Mouse (Mus musculus): Measurements from ENCODE around the gene Shc4. TPM values are rescaled to one million over a fixed set of nuclear protein-coding genes. Genes with fewer than 3 reads are reported as not detected.

Gene Shc4
- 1 to 10 TPM; 4.9 to 5.5 TPM for total RNA-seq (2021)
- long read RNA-seq, experiment 1, full-length matches to known transcripts: 6 of 8 reads
- long read RNA-seq, experiment 1, partial matches to known transcripts: 0 of 8 reads
- long read RNA-seq, experiment 1, other reads (novel, unspliced or antisense): 2 of 8 reads
- long read RNA-seq, experiment 2, full-length matches to known transcripts: 5 of 11 reads
- long read RNA-seq, experiment 2, partial matches to known transcripts: 0 of 11 reads
- long read RNA-seq, experiment 2, other reads (novel, unspliced or antisense): 6 of 11 reads

- peak; percentile 21 to 38 for DNase-seq (ENCODE audit: low spot score in 2 of 2)
- intact Hi-C loops (cut with DNase I): no loop called here
Measured at GRCm38 (mm10) chr2:125724086-125724430, at the start of gene Shc4. Gene Shc4 (minus strand): TSS chr2:125724148.

- intact Hi-C loops (cut with DNase I): no loop called here
- DNase-seq (ENCODE audit: low spot score in 2 of 2): no peak
Measured at GRCm38 (mm10) chr2:125765029-125765428, 41.1 kb upstream of the Shc4 start.

- intact Hi-C loops (cut with DNase I): loop anchor here (5.0 kb wide), 1 partner anchor 63 kb away; no protein-coding TSS in a partner anchor
- DNase-seq (ENCODE audit: low spot score in 2 of 2): no peak
Measured at GRCm38 (mm10) chr2:125764531-125764930, 40.6 kb upstream of the Shc4 start.

DNA sequence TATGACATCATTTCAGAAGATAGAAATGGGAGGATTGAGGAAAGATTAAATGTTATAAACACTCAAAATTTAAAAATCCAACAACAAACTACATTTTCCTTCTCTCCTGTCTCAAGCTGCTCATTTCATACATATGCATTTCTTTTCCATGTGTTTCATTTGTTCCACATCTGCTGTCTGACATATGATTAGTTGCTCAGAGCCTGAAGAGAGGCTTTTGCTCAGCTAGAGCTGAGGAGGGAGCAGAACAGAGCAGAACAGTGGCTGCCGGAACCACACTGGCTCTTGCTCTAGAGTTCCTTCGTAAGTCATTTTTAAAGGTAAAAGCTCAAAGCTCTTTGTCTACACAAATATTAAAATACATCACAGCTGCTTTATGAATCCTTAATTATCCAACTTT is 25.4 kb upstream of the Shc4 start:
- intact Hi-C loops (cut with DNase I): no loop called here
- no peak for DNase-seq (ENCODE audit: low spot score in 2 of 2)

DNA sequence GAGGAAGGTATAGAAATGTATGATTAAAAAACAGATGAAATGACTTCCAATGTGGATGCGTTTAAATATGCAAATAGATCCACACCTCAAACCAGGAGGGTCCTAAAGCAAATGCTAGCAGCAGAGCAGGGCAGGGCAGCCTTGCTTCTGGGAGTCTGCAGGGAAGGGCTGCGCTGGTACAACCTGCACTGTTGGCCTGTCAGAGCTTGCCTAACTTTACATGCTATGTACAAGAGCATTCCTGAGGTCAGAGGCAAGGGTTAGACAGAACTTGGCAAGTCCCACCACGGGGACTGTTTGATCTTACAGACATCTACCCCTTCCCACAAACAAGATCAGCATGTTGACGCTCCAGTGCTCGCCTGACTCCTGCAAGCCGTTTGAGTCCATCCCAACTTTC is 15.4 kb upstream of the Shc4 start:
- intact Hi-C loops (cut with DNase I): no loop called here
- DNase-seq (ENCODE audit: low spot score in 2 of 2): no peak

DNA sequence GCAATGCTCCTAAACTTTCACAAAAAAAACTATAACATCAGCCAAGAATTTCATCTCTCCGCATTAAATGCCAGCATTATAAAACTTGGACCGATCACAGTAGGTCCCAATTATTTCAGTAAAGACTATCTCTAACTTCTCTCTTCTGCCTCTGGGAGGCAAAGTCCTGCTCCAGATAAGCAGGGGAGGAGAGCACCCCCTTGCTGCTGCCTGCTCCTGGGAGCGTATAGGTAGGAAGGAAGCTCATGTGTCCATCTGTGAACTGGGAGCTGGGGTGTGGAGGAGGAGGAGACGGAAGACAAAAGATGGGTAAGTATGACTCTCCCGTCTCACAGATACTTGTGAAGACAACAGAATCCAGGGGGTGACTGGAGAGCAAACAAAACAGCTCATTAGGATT is 14.8 kb upstream of the Shc4 start:
- no peak for DNase-seq (ENCODE audit: low spot score in 2 of 2)
- intact Hi-C loops (cut with DNase I): no loop called here

- intact Hi-C loops (cut with DNase I): no loop called here
- DNase-seq (ENCODE audit: low spot score in 2 of 2): no peak
Measured at GRCm38 (mm10) chr2:125736025-125736343, 12.0 kb upstream of the Shc4 start.

- intact Hi-C loops (cut with DNase I): no loop called here
- DNase-seq (ENCODE audit: low spot score in 2 of 2): peak in 1 of 2 experiments; percentile 37
Measured at GRCm38 (mm10) chr2:125735333-125736024, 11.5 kb upstream of the Shc4 start.

DNA sequence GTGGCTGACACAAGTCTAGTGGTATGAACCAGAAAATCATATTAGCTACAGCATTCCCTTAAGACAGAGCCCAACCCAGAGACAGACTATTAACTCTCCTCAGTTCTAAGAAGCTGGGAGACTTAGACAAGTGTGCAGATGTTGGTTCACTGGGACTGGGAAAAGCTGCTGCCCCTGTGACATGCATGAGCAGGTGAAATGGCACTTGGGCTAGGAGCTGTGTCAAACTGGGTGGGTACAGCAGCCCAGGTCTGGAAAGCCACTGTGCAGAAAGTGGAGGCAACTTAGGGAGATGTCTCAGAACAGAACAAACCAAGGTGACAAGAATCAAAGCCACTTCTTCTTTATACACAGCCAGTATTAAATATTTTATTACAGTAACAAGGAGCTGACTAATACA is 10.8 kb upstream of the Shc4 start:
- no peak for DNase-seq (ENCODE audit: low spot score in 2 of 2)
- intact Hi-C loops (cut with DNase I): no loop called here

DNA sequence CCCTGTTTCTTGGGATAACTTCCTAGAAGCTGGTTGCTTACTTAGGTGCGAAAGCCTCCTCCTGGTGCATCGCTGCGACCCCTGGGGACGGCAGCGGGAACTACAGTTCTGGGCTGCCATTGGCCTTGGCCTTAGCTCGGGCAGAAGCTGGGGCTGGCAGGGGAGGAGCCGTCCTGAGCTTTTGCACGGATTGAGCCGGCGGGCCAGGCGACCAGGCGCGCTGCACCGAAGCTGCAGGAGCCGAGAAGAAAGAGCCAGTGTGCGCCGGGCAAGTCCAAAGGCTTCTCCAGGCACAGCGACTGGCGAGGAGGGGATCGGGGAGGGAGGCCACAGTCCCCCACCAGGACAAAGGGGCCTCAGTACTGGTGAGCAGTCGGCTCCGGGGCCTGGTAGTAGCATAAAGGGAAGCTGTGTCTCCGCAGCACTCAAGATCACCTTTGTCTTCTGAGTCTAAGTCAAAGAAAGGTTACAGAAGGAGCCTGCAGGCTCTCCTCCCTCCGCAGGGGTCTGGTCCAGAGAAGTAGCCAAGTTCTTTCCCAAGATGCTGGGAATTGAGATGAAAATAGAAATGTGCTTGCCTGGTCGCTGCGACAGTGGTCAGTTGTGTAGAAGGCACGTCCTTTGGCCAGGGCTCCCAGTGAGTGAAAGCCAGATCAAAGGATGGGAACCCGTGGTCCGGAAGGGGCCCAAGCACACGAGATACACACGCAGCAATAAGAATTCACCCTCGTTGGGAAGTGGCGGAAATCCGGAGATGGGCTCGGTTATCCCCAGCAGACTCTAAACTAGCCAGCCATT is 8.0 kb upstream of the Shc4 start:
- peak; percentile 94 to 95 for DNase-seq (ENCODE audit: low spot score in 2 of 2)
- intact Hi-C loops (cut with DNase I): loop anchor here (1.0 to 2.0 kb wide), 2 partner anchors 71 to 469 kb away; no protein-coding TSS in a partner anchor

GRCm38 (mm10) chr2:125724546-125725114 is 682 bp upstream of the Shc4 start:
- DNase-seq (ENCODE audit: low spot score in 2 of 2): no peak
- intact Hi-C loops (cut with DNase I): no loop called here

DNA sequence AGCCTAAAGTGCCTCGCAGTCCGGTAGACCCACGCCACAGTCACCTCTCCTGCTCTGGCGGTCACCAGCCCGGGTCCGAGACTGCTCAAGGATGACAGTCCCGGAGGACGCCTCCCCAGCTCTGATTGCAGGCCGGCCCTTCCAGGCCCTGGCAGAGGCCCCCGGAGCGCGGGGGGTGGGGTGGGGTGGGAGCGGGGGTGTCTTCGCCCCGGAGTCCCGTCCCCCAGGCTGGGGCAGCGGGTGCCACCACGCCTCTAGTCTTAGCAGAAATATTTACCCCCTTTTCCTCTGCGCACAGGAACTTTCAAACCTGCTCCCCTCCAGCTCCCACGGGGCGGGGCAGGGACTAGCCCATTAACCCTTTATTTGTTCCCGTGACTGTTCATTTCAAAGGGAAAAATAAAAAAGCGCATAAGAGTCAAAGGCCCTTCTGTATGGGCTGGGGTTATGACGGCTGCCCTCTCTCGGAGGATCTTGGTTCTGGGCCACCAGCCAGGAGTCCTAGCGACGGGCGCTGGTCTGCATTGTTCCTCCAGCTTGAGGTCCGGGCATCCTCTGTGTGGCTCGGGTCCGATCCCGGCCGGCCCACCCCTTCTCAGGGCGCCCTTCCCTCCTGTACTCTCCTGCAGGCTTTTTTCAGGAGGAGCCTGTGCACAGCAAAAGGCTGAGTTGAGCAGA is 401 bp downstream of the Shc4 start:
- peak in 1 of 2 experiments; percentile 44 for DNase-seq (ENCODE audit: low spot score in 2 of 2)
- intact Hi-C loops (cut with DNase I): no loop called here

DNA sequence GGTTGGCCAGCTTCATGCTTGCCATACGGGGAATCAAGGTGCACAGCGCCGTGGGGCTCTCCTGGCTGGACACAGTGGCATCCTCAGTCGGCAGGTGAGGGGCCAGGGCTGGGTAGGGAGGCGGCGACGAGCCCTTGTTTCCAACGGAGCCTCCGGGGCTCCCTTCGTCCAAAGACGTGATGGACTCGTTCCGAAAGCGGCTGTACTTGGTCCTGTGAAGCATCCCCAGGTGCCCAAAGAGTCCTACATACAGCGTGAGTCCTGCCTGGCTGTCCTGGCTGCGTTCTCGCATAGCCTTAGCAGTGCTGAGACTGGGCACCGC is 901 bp downstream of the Shc4 start:
- intact Hi-C loops (cut with DNase I): no loop called here
- no peak for DNase-seq (ENCODE audit: low spot score in 2 of 2)

DNA sequence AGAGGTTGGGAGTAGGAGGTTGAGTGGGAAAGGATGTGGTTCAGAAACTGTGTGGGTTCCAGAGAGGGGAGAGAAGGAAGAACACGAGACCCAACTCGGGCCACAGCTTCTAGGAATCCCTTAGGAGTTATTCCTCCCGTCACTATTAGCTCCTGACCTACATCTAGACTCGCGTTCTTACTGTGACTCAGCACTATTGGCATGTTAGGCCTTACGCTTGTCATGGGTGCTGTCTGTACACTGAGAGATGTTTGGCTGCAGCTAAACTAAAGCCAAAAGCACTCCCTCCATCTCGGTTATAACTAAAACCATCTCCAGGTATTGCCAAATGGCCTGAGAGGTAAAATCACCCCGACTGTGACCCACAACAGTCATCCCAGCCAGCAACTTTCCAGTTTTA is 7.3 kb downstream of the Shc4 start:
- intact Hi-C loops (cut with DNase I): no loop called here
- DNase-seq (ENCODE audit: low spot score in 2 of 2): no peak

GRCm38 (mm10) chr2:125706510-125706921 is 17.4 kb downstream of the Shc4 start:
- DNase-seq (ENCODE audit: low spot score in 2 of 2): no peak
- intact Hi-C loops (cut with DNase I): no loop called here

DNA sequence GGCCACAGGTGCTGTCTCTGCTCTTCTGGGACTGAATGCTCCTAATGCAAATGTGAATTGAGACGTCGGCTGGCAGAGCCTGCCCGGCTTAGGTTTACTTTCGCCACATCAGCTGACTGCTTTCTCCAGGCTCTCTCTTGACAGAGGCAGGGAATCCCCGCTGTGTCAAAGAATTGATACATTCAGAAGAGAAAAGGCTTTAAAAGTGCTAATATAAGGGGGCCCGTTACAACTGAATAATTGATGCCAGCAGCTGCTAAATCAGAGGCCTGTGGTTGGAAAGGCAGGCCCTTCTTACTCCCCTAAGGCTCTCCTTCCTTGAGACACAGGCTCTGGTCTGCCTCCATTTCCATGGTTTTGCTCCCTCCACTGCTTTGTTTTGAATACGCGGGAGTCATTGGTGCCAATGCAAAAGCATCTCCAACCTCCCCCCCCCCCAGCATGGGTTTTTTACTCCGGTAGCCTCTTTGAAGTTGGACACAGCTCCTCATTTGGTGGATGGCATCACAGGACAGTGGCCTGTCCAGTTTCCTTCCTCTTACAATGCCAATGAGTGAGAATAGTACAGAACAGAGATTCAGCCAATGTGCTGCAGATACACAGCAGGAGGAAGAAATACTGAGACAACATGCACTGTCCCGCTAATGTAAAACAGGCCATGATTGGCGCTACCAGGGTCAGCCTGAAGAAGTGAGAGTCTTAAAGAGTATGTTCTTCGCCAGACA is 18.9 kb downstream of the Shc4 start:
- DNase-seq (ENCODE audit: low spot score in 2 of 2): no peak
- intact Hi-C loops (cut with DNase I): no loop called here

GRCm38 (mm10) chr2:125702851-125703250 is 21.1 kb downstream of the Shc4 start:
- intact Hi-C loops (cut with DNase I): no loop called here
- no peak for DNase-seq (ENCODE audit: low spot score in 2 of 2)

- intact Hi-C loops (cut with DNase I): no loop called here
- DNase-seq (ENCODE audit: low spot score in 2 of 2): no peak
Measured at GRCm38 (mm10) chr2:125701606-125702005, 22.3 kb downstream of the Shc4 start.

GRCm38 (mm10) chr2:125696219-125696618 is 27.7 kb downstream of the Shc4 start:
- intact Hi-C loops (cut with DNase I): no loop called here
- DNase-seq (ENCODE audit: low spot score in 2 of 2): no peak

All from left cerebral cortex, postnatal 14 days (tissue).